In genomic region chr4:132636554-132636953, GRCm38 (mm10) we compare ENCODE assay signal across 9 mouse cellular contexts. TPM values are rescaled to one million over a fixed set of nuclear protein-coding genes. Genes with fewer than 3 reads are reported as not detected.
DNase-seq lines count a peak whose midpoint lies in the region; ATAC-seq and TF ChIP-seq lines count a peak whose summit lies in the region.
"Had no signal": no experiment of that assay in that cellular context is flagged by ENCODE, and none has a peak within 500 bp of the region (broad histone marks: within the 10 kb centered on the region; RNA-seq: fewer than 3 reads in every experiment).

No protein-coding gene starts in this region.

- no peak for ATAC-seq in limb, embryonic 11.5 days (ENCODE audit: insufficient number of reproducible peaks, low FRiP score, low TSS enrichment, low read depth)
- ATAC-seq in liver, embryonic 14.5 days (ENCODE audit: insufficient read depth) = no peak

- H3K4me3 ChIP-seq in limb, embryonic 11.5 days (ENCODE audit: low read depth, low read length) = no peak overlapping the region
- no peak overlapping the region for H3K4me3 ChIP-seq in limb, embryonic 10.5 days
- H3K4me3 ChIP-seq in liver, embryonic 14.5 days (ENCODE audit: insufficient read depth in 1 of 2, low read depth in 2 of 2, low read length in 2 of 2) = no peak overlapping the region
- H3K4me3 ChIP-seq: stomach, embryonic 15.5 days had no signal

- H3K27ac ChIP-seq in limb, embryonic 11.5 days (replicated peaks; ENCODE audit: low read depth, low read length) = no peak overlapping the region
- H3K27ac ChIP-seq in limb, embryonic 10.5 days = no peak overlapping the region
- H3K27ac ChIP-seq in liver, embryonic 14.5 days = no peak overlapping the region
- H3K27ac ChIP-seq: stomach, embryonic 15.5 days had no signal

- no peaks in the 10 kb centered on the region for H3K27me3 ChIP-seq in limb, embryonic 11.5 days (ENCODE audit: control insufficient read depth, insufficient read depth, low read length)
- no peaks in the 10 kb centered on the region for H3K27me3 ChIP-seq in limb, embryonic 10.5 days (ENCODE audit: low read depth, poor library complexity, severe bottlenecking)
- no peaks in the 10 kb centered on the region for H3K27me3 ChIP-seq in liver, embryonic 14.5 days (ENCODE audit: control insufficient read depth, insufficient read depth, low read length)
- H3K27me3 ChIP-seq: stomach, embryonic 15.5 days had no signal

- H3K9ac ChIP-seq in limb, embryonic 11.5 days (ENCODE audit: low read length) = no peak overlapping the region
- no peak overlapping the region for H3K9ac ChIP-seq in liver, embryonic 14.5 days (replicated peaks)
- H3K9ac ChIP-seq: stomach, embryonic 15.5 days had no signal

- peak; percentile 53 for DNase-seq in embryo, embryonic 10 days (ENCODE audit: low spot score)
- no peak for DNase-seq in embryo, embryonic 9.5 days (ENCODE audit: extremely low spot score)
- peak; percentile 39 for DNase-seq in limb, embryonic 11.5 days (ENCODE audit: low spot score)
- no peak for DNase-seq in limb, embryonic 10.5 days (ENCODE audit: low spot score)
- DNase-seq in NIH3T3 (ENCODE audit: low read depth) = peak; percentile 68
- peak in 1 of 3 experiments; percentile 46 for DNase-seq in liver, embryonic 14.5 days (ENCODE audit: low read depth in 3 of 3, low spot score in 3 of 3)
- DNase-seq in neural tube, embryonic 10.5 days (ENCODE audit: extremely low spot score, low spot score) = no peak
- DNase-seq in yolk sac, embryonic 10.5 days (ENCODE audit: low spot score) = no peak

- H3K4me2 ChIP-seq in limb, embryonic 11.5 days (ENCODE audit: low read depth, severe bottlenecking) = no peak overlapping the region
- no peak overlapping the region for H3K4me2 ChIP-seq in liver, embryonic 14.5 days (ENCODE audit: low read depth)
- H3K4me2 ChIP-seq: stomach, embryonic 15.5 days had no signal

- TF ChIP-seq EP300 in liver, embryonic 14.5 days (IDR thresholded peaks at IDR 0.05; ENCODE audit: low read depth) = no peak

- no peaks in the 10 kb centered on the region; the same call in 1 of the 2 replicates for H3K4me1 ChIP-seq in limb, embryonic 11.5 days (ENCODE audit: control insufficient read depth, insufficient read depth, low read length)
- peaks cover 15% of the 10 kb centered on the region for H3K4me1 ChIP-seq in limb, embryonic 10.5 days
- H3K4me1 ChIP-seq in liver, embryonic 14.5 days (replicated peaks; ENCODE audit: control insufficient read depth in 2 of 2, insufficient read depth in 2 of 2, low read length in 1 of 2) = peaks cover 4 to 8% of the 10 kb centered on the region in 2 experiments; a peak in 3 of 4 replicates

- H3K9me3 ChIP-seq in limb, embryonic 11.5 days (ENCODE audit: control insufficient read depth, low read length) = no peaks in the 10 kb centered on the region
- H3K9me3 ChIP-seq in limb, embryonic 10.5 days (replicated peaks) = no peaks in the 10 kb centered on the region
- H3K9me3 ChIP-seq in liver, embryonic 14.5 days (ENCODE audit: control insufficient read depth, low read length) = no peaks in the 10 kb centered on the region
- H3K9me3 ChIP-seq: stomach, embryonic 15.5 days had no signal

- no peaks in the 10 kb centered on the region for H3K36me3 ChIP-seq in limb, embryonic 11.5 days (ENCODE audit: control insufficient read depth, insufficient read depth, low read length)
- peaks cover 5% of the 10 kb centered on the region for H3K36me3 ChIP-seq in limb, embryonic 10.5 days
- H3K36me3 ChIP-seq in liver, embryonic 14.5 days (replicated peaks; ENCODE audit: control insufficient read depth, insufficient read depth, low read depth) = peaks cover 2% of the 10 kb centered on the region; the same call in 1 of the 2 replicates
- H3K36me3 ChIP-seq: stomach, embryonic 15.5 days had no signal

- WGBS in limb, embryonic 11.5 days = 57% methylated on average over 4 of the region's 4 CpGs
- WGBS in limb, embryonic 10.5 days = 57% methylated on average over 4 of the region's 4 CpGs
- 35% methylated on average over 4 of the region's 4 CpGs for WGBS in liver, embryonic 14.5 days (ENCODE audit: insufficient replicate concordance)

- peak; percentile 71 for TF ChIP-seq CTCF in liver, embryonic 14.5 days (IDR thresholded peaks at IDR 0.05; ENCODE audit: low read depth)

RNA-seq across cellular contexts. Expression of gene Eya3, which starts 2.2 kb away (rescaled TPM):
- polyA plus RNA-seq in limb, embryonic 11.5 days (2014; fragmentation: Nextera tagmentation; extraction: Ambion mirVana) = 34.8 and 40.1 TPM in 2 replicates
- polyA plus RNA-seq in limb, embryonic 10.5 days (2016; fragmentation: Nextera tagmentation; extraction: Ambion mirVana) = 41.9 and 43.0 TPM in 2 replicates
- 11.5 and 12.0 TPM in 2 replicates for polyA plus RNA-seq in liver, embryonic 14.5 days (2012; rRNA removed)
- 13.5 and 14.6 TPM in 2 replicates for polyA plus RNA-seq in liver, embryonic 14.5 days (2014; fragmentation: Nextera tagmentation; extraction: Ambion mirVana)

Comparison
In these comparisons a context has a peak if more than half of its experiments do, and no peak if none do; other contexts are left out.
1. DNase-seq: peak in embryo, embryonic 10 days (single experiment), limb, embryonic 11.5 days (single experiment) and NIH3T3 (single experiment); none in embryo, embryonic 9.5 days (single experiment), limb, embryonic 10.5 days (single experiment), neural tube, embryonic 10.5 days (single experiment) and yolk sac, embryonic 10.5 days (single experiment).